Mouse (Mus musculus) cortical plate, adult 2 months (tissue): ENCODE data around the gene Notum.

Experiments
- CTCF ChIP-seq: fragments of 200-500 bp; IDR thresholded peaks from 2 replicates; pipeline ENCODE4 v1.5.1; 2011; ENCODE audit warnings: mild to moderate bottlenecking, control low read depth, low read length; ENCODE audit not compliant: insufficient read depth; ENCODE audit errors: extremely low read depth
- POLR2A ChIP-seq: fragments of 200-500 bp; IDR thresholded peaks from 2 replicates; pipeline ENCODE4 v1.6.1; 2011; ENCODE audit warnings: mild to moderate bottlenecking, low read length, control low read depth; ENCODE audit not compliant: insufficient read depth; ENCODE audit errors: extremely low read depth

GRCm38 (mm10) chr11:120665406-120665805, 4.4 kb upstream of the Notum start:
- no peak for TF ChIP-seq CTCF
- TF ChIP-seq POLR2A: no peak
